Mouse (Mus musculus): ENCODE data around the gene Mcm10. TPM values are rescaled to one million over a fixed set of nuclear protein-coding genes. Genes with fewer than 3 reads are reported as not detected.

Gene Mcm10
- total and polyA plus RNA-seq, 3 experiments: 102 to 214 (median 107) TPM

- no peaks in the 10 kb centered on the region for H3K9me3 ChIP-seq (replicated peaks; ENCODE audit: insufficient read depth, low read length)
- no peaks in the 10 kb centered on the region for H3K27me3 ChIP-seq (ENCODE audit: control insufficient read depth in 1 of 2, insufficient read depth in 2 of 2, low read length in 2 of 2)
- TF ChIP-seq RCOR1 (IDR thresholded peaks at IDR 0.05; ENCODE audit: low read depth, low read length) (no peak), MYB (IDR thresholded peaks at IDR 0.05; ENCODE audit: low read depth, low read length) (no peak), ZC3H11A (IDR thresholded peaks at IDR 0.05; ENCODE audit: low read depth, low read length) (no peak), TBP (IDR thresholded peaks at IDR 0.05; ENCODE audit: low read depth, low read length) (no peak), MAX (IDR thresholded peaks at IDR 0.05; ENCODE audit: low read length) (no peak), JUND (IDR thresholded peaks at IDR 0.05; ENCODE audit: low read depth, low read length) (no peak), E2F4 (IDR thresholded peaks at IDR 0.05; ENCODE audit: borderline replicate concordance, low read depth, low read length) (no peak), ELF1 (IDR thresholded peaks at IDR 0.05; ENCODE audit: low read depth, low read length) (no peak), NRF1 (IDR thresholded peaks at IDR 0.05; ENCODE audit: insufficient read depth, low read depth, low read length, poor library complexity, severe bottlenecking) (no peak), ZKSCAN1 (IDR thresholded peaks at IDR 0.05; ENCODE audit: low read depth, low read length) (no peak), GABPA (IDR thresholded peaks at IDR 0.05; ENCODE audit: low read depth, low read length) (no peak), MAFK (IDR thresholded peaks at IDR 0.05; ENCODE audit: borderline replicate concordance, low read depth, low read length) (no peak), USF2 (IDR thresholded peaks at IDR 0.05; ENCODE audit: borderline replicate concordance in 1 of 2, insufficient read depth in 1 of 2, low read depth in 1 of 2, low read length in 2 of 2) (no peak), POLR2AphosphoS2 (IDR thresholded peaks at IDR 0.05; ENCODE audit: low read length) (no peak), NELFE (IDR thresholded peaks at IDR 0.05; ENCODE audit: low read depth, low read length) (no peak), POLR2A (IDR thresholded peaks at IDR 0.05; ENCODE audit: control insufficient read depth in 1 of 2, insufficient read depth in 1 of 2, low read depth in 1 of 2, low read length in 2 of 2, poor library complexity in 1 of 2) (no peak), UBTF (IDR thresholded peaks at IDR 0.05; ENCODE audit: borderline replicate concordance, insufficient read depth, low read depth, low read length) (no peak), TAL1 (IDR thresholded peaks at IDR 0.05; ENCODE audit: low read length) (no peak), SIN3A (IDR thresholded peaks at IDR 0.05; ENCODE audit: low read length) (no peak), USF1 (IDR thresholded peaks at IDR 0.05; ENCODE audit: low read depth, low read length) (no peak)
- H3K36me3 ChIP-seq (ENCODE audit: control insufficient read depth in 1 of 2, insufficient read depth in 2 of 2, low read length in 2 of 2): peaks cover 7 to 28% of the 10 kb centered on the region in 2 experiments
- peaks cover 21 to 29% of the 10 kb centered on the region in 2 experiments for H3K4me1 ChIP-seq (ENCODE audit: control insufficient read depth in 1 of 2, insufficient read depth in 2 of 2, low read length in 2 of 2)
- DNase-seq (ENCODE audit: low read depth, low spot score): no peak
- H3K4me3 ChIP-seq (ENCODE audit: control insufficient read depth in 1 of 2, insufficient read depth in 1 of 2, low read depth in 2 of 2, low read length in 2 of 2): no peak overlapping the region
- H3K27ac ChIP-seq (ENCODE audit: control insufficient read depth, low read depth, low read length): no peak overlapping the region
- no peak overlapping the region for H3K9ac ChIP-seq (ENCODE audit: control insufficient read depth, low read depth, low read length, poor library complexity, severe bottlenecking)
- no peaks in the 10 kb centered on the region for H3K79me2 ChIP-seq (ENCODE audit: control insufficient read depth, insufficient read depth, low read length, poor library complexity)
Measured at GRCm38 (mm10) chr2:5037390-5037789, 24.8 kb upstream of the Mcm10 start.

- Histone ChIP-seq H3K9me3 (replicated peaks; ENCODE audit: insufficient read depth, low read length) (no peaks in the 10 kb centered on the region), H3K27ac (ENCODE audit: control insufficient read depth, low read depth, low read length) (no peak overlapping the region), H3K9ac (ENCODE audit: control insufficient read depth, low read depth, low read length, poor library complexity, severe bottlenecking) (no peak overlapping the region), H3K4me1 (ENCODE audit: control insufficient read depth in 1 of 2, insufficient read depth in 2 of 2, low read length in 2 of 2) (peaks cover 15 to 21% of the 10 kb centered on the region in 2 experiments), H3K36me3 (ENCODE audit: control insufficient read depth in 1 of 2, insufficient read depth in 2 of 2, low read length in 2 of 2) (peaks cover 7 to 22% of the 10 kb centered on the region in 2 experiments), H3K27me3 (ENCODE audit: control insufficient read depth in 1 of 2, insufficient read depth in 2 of 2, low read length in 2 of 2) (no peaks in the 10 kb centered on the region), H3K79me2 (ENCODE audit: control insufficient read depth, insufficient read depth, low read length, poor library complexity) (no peaks in the 10 kb centered on the region), H3K4me3 (ENCODE audit: control insufficient read depth in 1 of 2, insufficient read depth in 1 of 2, low read depth in 2 of 2, low read length in 2 of 2) (no peak overlapping the region)
- no peak for TF ChIP-seq USF1 (IDR thresholded peaks at IDR 0.05; ENCODE audit: low read depth, low read length)
- no peak for TF ChIP-seq POLR2AphosphoS2 (IDR thresholded peaks at IDR 0.05; ENCODE audit: low read length)
- no peak for TF ChIP-seq ELF1 (IDR thresholded peaks at IDR 0.05; ENCODE audit: low read depth, low read length)
- TF ChIP-seq MXI1 (IDR thresholded peaks at IDR 0.05; ENCODE audit: low read depth, low read length): no peak
- no peak for TF ChIP-seq RAD21 (IDR thresholded peaks at IDR 0.05; ENCODE audit: low read depth, low read length)
- TF ChIP-seq TCF12 (IDR thresholded peaks at IDR 0.05; ENCODE audit: low read depth, low read length): no peak
- no peak for TF ChIP-seq ZKSCAN1 (IDR thresholded peaks at IDR 0.05; ENCODE audit: low read depth, low read length)
- no peak for DNase-seq (ENCODE audit: low read depth, low spot score)
Measured at GRCm38 (mm10) chr2:5036411-5037076, 24.0 kb upstream of the Mcm10 start.

Data from MEL (cell line).